Mouse (Mus musculus): ENCODE data around the gene Aldh16a1. TPM values are rescaled to one million over a fixed set of nuclear protein-coding genes. Genes with fewer than 3 reads are reported as not detected.
"Not testable (repeated sequence)": the region's sequence is repeated elsewhere in the genome, so short reads cannot be mapped to it uniquely, and the experiment has no call there.

Aldh16a1 gene
- polyA plus RNA-seq, 1 experiment from 2014 or later: 33.4 TPM

DNA sequence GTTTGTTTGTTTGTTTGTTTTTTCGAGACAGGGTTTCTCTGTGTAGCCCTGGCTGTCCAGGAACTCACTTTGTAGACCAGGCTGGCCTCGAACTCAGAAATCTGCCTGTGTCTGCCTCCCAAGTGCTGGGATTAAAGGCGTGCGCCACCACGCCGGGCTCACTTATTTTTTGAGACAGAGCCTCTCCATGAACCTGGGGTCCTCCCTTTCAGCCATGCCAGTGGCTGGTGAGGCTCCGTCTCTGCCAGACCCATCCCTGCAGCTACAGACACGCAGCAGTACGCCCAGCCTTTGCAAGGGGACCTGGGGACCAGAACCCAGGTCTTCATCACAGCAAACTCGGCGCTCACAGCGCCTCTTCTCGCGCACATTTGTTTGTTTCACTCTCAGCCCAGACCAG is 58.4 kb downstream of the Aldh16a1 start:
- H3K9ac ChIP-seq; H3K4me3 ChIP-seq; ATAC-seq (ENCODE audit: extremely low read depth, insufficient number of reproducible peaks, low FRiP score, low TSS enrichment); H3K27ac ChIP-seq (replicated peaks); H3K27me3 ChIP-seq (replicated peaks); H3K4me2 ChIP-seq; H3K9me3 ChIP-seq: not testable (repeated sequence)
- peaks cover 12% of the 10 kb centered on the region for H3K36me3 ChIP-seq
- H3K4me1 ChIP-seq: peaks cover 16% of the 10 kb centered on the region
- WGBS: 92% methylated on average over 14 of the region's 14 CpGs

DNA sequence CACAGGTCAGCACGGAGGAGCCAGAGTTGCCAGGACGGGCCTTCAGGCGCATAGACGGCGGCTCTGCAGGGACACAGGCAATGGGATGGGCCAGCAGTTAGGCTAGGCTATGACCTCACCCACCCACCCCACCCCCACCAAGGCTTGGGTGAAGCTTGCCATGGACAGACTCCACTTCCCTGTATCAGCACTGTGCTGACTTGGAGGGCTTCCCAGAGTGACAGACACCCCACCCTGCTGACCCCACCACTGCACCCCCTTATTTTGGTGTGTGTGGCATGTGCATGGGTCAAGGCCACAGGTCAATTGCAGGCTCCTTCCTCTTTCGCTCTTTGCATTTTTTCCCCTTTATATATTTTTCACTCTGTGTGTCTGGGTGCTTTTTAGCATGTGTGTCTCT is 59.0 kb downstream of the Aldh16a1 start:
- H3K9ac ChIP-seq: no peak overlapping the region
- H3K4me3 ChIP-seq: no peak overlapping the region
- H3K4me1 ChIP-seq: peaks cover 22% of the 10 kb centered on the region
- peaks cover 14% of the 10 kb centered on the region for H3K36me3 ChIP-seq
- 76% methylated on average over 6 of the region's 6 CpGs for WGBS
- no peak for ATAC-seq (ENCODE audit: extremely low read depth, insufficient number of reproducible peaks, low FRiP score, low TSS enrichment)
- no peak overlapping the region for H3K4me2 ChIP-seq
- no peak overlapping the region for H3K27ac ChIP-seq (replicated peaks)
- H3K27me3 ChIP-seq (replicated peaks): no peaks in the 10 kb centered on the region
- no peaks in the 10 kb centered on the region for H3K9me3 ChIP-seq

DNA sequence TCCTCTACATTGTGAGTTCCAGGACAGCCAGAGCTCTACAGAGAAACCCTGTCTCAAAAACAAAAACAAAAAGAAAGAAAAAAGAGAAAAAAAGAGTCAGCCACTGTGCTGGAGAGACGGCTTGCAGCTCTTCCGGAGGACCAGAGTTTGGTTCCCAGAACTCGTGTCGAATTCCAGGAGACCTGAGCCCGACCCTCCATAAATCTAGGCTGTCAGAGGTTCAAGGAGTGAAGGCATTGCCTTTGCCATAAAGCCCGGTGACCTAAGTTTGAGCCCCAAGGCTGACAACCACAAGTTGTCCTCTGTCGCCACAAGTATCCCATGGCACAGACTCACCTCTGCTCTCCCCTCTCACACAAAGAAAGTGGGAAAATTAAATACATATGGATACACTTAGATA is 60.3 kb downstream of the Aldh16a1 start:
- Histone ChIP-seq H3K27ac (replicated peaks) (no peak overlapping the region), H3K27me3 (replicated peaks) (no peaks in the 10 kb centered on the region), H3K9me3 (no peaks in the 10 kb centered on the region), H3K36me3 (peaks cover 21% of the 10 kb centered on the region), H3K4me1 (peaks cover 28% of the 10 kb centered on the region), H3K4me3 (no peak overlapping the region), H3K4me2 (no peak overlapping the region), H3K9ac (no peak overlapping the region)
- no peak for ATAC-seq (ENCODE audit: extremely low read depth, insufficient number of reproducible peaks, low FRiP score, low TSS enrichment)
- 59% methylated on average over 7 of the region's 7 CpGs for whole genome bisulfite sequencing

- no peaks in the 10 kb centered on the region for H3K27me3 ChIP-seq (replicated peaks)
- no peak overlapping the region for H3K4me2 ChIP-seq
- H3K9ac ChIP-seq: no peak overlapping the region
- H3K9me3 ChIP-seq: no peaks in the 10 kb centered on the region
- peaks cover 28% of the 10 kb centered on the region for H3K4me1 ChIP-seq
- H3K36me3 ChIP-seq: peaks cover 20% of the 10 kb centered on the region
- 34% methylated on average over 15 of the region's 18 CpGs for WGBS
- H3K4me3 ChIP-seq: no peak overlapping the region
- H3K27ac ChIP-seq (replicated peaks): peak overlapping the region; percentile 90; the same call in 1 of the 2 replicates
- no peak for ATAC-seq (ENCODE audit: extremely low read depth, insufficient number of reproducible peaks, low FRiP score, low TSS enrichment)
Measured at GRCm38 (mm10) chr7:45093516-45093905, 60.9 kb downstream of the Aldh16a1 start.

GRCm38 (mm10) chr7:45092828-45093515 is 61.4 kb downstream of the Aldh16a1 start:
- H3K36me3 ChIP-seq: peaks cover 24% of the 10 kb centered on the region
- H3K27ac ChIP-seq (replicated peaks): peak overlapping the region; percentile 90
- peak overlapping the region; percentile 50; the same call in 1 of the 2 replicates for H3K9ac ChIP-seq
- H3K27me3 ChIP-seq (replicated peaks): no peaks in the 10 kb centered on the region
- no peak overlapping the region for H3K4me3 ChIP-seq
- ATAC-seq (ENCODE audit: extremely low read depth, insufficient number of reproducible peaks, low FRiP score, low TSS enrichment): no peak
- 60% methylated on average over 12 of the region's 12 CpGs for WGBS
- H3K9me3 ChIP-seq: no peaks in the 10 kb centered on the region
- peaks cover 28% of the 10 kb centered on the region for H3K4me1 ChIP-seq
- H3K4me2 ChIP-seq: no peak overlapping the region

DNA sequence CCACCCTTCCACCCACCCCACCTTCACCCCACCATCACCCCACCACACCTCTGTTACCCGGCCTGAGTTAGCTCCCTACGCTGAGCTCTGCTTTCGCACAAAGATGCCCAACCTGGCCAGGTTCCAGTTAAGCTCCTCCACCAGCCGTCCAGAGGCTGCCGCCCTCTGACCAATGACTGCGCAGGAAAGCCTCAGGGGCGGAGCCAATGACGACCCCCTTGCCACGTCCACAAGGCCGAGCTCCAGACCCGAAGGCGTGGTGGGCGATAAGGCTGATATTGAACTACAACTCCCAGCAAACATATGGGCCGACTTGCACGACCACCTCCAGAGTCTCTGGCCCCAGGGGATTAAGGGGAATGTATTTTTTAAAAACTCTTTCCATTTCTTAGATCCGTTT is 62.3 kb downstream of the Aldh16a1 start, which contains the start of gene Rcn3:
Gene Rcn3 (minus strand): TSS at position 174 of the 400 bp plus-strand sequence.
- peaks cover 30% of the 10 kb centered on the region for H3K36me3 ChIP-seq
- peak within 1 kb of the TSS; percentile 91 for H3K9ac ChIP-seq
- H3K4me3 ChIP-seq: peak within 1 kb of the TSS; percentile 62
- peaks cover 28% of the 10 kb centered on the region for H3K4me1 ChIP-seq
- peak within 1 kb of the TSS; percentile 71 for H3K4me2 ChIP-seq
- under 1% methylated on average over 16 of the region's 16 CpGs for WGBS
- peak within 1 kb of the TSS; percentile 90 for H3K27ac ChIP-seq (replicated peaks)
- ATAC-seq (ENCODE audit: extremely low read depth, insufficient number of reproducible peaks, low FRiP score, low TSS enrichment): peak; percentile 73
- no peaks in the 10 kb centered on the region for H3K9me3 ChIP-seq
- H3K27me3 ChIP-seq (replicated peaks): no peaks in the 10 kb centered on the region

GRCm38 (mm10) chr7:45091001-45091990 is 63.1 kb downstream of the Aldh16a1 start:
- Histone ChIP-seq H3K27ac (replicated peaks) (peak overlapping the region; percentile 90), H3K27me3 (replicated peaks) (no peaks in the 10 kb centered on the region), H3K4me1 (peaks cover 28% of the 10 kb centered on the region), H3K9me3 (no peaks in the 10 kb centered on the region), H3K36me3 (peaks cover 38% of the 10 kb centered on the region), H3K9ac (peak overlapping the region; percentile 91), H3K4me3 (peak overlapping the region; percentile 62), H3K4me2 (peak overlapping the region; percentile 71)
- ATAC-seq (ENCODE audit: extremely low read depth, insufficient number of reproducible peaks, low FRiP score, low TSS enrichment): peak; percentile 48; the same call in 1 of the 2 replicates
- WGBS: 9% methylated on average over 35 of the region's 35 CpGs

MicroRNAs within 50 kb of the gene (microRNA counts, 519-probe panel; counts per million panel counts)
- 2,876 counts per million, percentile 66 among the panel's probes with 10 or more counts for microRNA mmu-miR-150

Small RNAs within 50 kb of the gene (microRNA-seq; reads per million reads assigned to microRNA genes)
- gene Mir150: 10.6 reads per million, percentile 28 among the genes with 10 or more reads in this experiment
- 9.0 reads per million, percentile 26 among the genes with 10 or more reads in this experiment for gene Mir5121
- 0.61 reads per million for gene Mir7055

Other genes with a start within 250 kb of the Aldh16a1 start
- gene Ap2a1, start 225.1 kb downstream of the Aldh16a1 start, polyA plus RNA-seq (2015; fragmentation: Nextera tagmentation; extraction: Ambion mirVana): 55.5 and 56.8 TPM in 2 replicates
- gene Tsks, start 211.4 kb downstream of the Aldh16a1 start, polyA plus RNA-seq (2015; fragmentation: Nextera tagmentation; extraction: Ambion mirVana): 0.11 and 0.14 TPM in 2 replicates
- 9.8 and 10.3 TPM in 2 replicates for gene Cpt1c, start 179.7 kb downstream of the Aldh16a1 start, polyA plus RNA-seq (2015; fragmentation: Nextera tagmentation; extraction: Ambion mirVana)
- gene Prmt1, start 168.0 kb downstream of the Aldh16a1 start, polyA plus RNA-seq (2015; fragmentation: Nextera tagmentation; extraction: Ambion mirVana): 438 and 486 TPM in 2 replicates
- gene Irf3, start 156.9 kb downstream of the Aldh16a1 start, polyA plus RNA-seq (2015; fragmentation: Nextera tagmentation; extraction: Ambion mirVana): 63.6 and 68.1 TPM in 2 replicates
- 36.0 and 36.3 TPM in 2 replicates for gene Bcl2l12, start 155.9 kb downstream of the Aldh16a1 start, polyA plus RNA-seq (2015; fragmentation: Nextera tagmentation; extraction: Ambion mirVana)
- 27.0 and 27.1 TPM in 2 replicates for gene Scaf1, start 138.2 kb downstream of the Aldh16a1 start, polyA plus RNA-seq (2015; fragmentation: Nextera tagmentation; extraction: Ambion mirVana)
- gene Rras, start 136.6 kb downstream of the Aldh16a1 start, polyA plus RNA-seq (2015; fragmentation: Nextera tagmentation; extraction: Ambion mirVana): 71.6 and 82.6 TPM in 2 replicates
- 6.8 and 7.1 TPM in 2 replicates for gene Prr12, start 101.7 kb downstream of the Aldh16a1 start, polyA plus RNA-seq (2015; fragmentation: Nextera tagmentation; extraction: Ambion mirVana)
- gene Nosip, start 92.2 kb downstream of the Aldh16a1 start, polyA plus RNA-seq (2015; fragmentation: Nextera tagmentation; extraction: Ambion mirVana): 46.6 and 49.6 TPM in 2 replicates
- 12.5 and 13.6 TPM in 2 replicates for gene Prrg2, start 91.9 kb downstream of the Aldh16a1 start, polyA plus RNA-seq (2015; fragmentation: Nextera tagmentation; extraction: Ambion mirVana)
- gene Rcn3, start 62.4 kb downstream of the Aldh16a1 start, polyA plus RNA-seq (2015; fragmentation: Nextera tagmentation; extraction: Ambion mirVana): 271 and 277 TPM in 2 replicates
- 38.0 and 38.1 TPM in 2 replicates for gene Fcgrt, start 50.7 kb downstream of the Aldh16a1 start, polyA plus RNA-seq (2015; fragmentation: Nextera tagmentation; extraction: Ambion mirVana)
- gene Rps11, start 30.1 kb downstream of the Aldh16a1 start, polyA plus RNA-seq (2015; fragmentation: Nextera tagmentation; extraction: Ambion mirVana): 982 and 1,095 TPM in 2 replicates
- 688 and 785 TPM in 2 replicates for gene Rpl13a, start 25.8 kb downstream of the Aldh16a1 start, polyA plus RNA-seq (2015; fragmentation: Nextera tagmentation; extraction: Ambion mirVana)
- 0.17 TPM in 1 of 2 replicates, not detected in the other for gene Gm45713, start 18.4 kb downstream of the Aldh16a1 start, polyA plus RNA-seq (2015; fragmentation: Nextera tagmentation; extraction: Ambion mirVana)
- gene Flt3l, start 18.2 kb downstream of the Aldh16a1 start, polyA plus RNA-seq (2015; fragmentation: Nextera tagmentation; extraction: Ambion mirVana): 0.88 and 1.0 TPM in 2 replicates
- gene Pih1d1, start 281 bp downstream of the Aldh16a1 start, polyA plus RNA-seq (2015; fragmentation: Nextera tagmentation; extraction: Ambion mirVana): 82.2 and 89.3 TPM in 2 replicates
- 2.9 and 3.6 TPM in 2 replicates for gene Slc17a7, start 9.4 kb upstream of the Aldh16a1 start, polyA plus RNA-seq (2015; fragmentation: Nextera tagmentation; extraction: Ambion mirVana)
- gene Gfy, start 25.0 kb upstream of the Aldh16a1 start, polyA plus RNA-seq (2015; fragmentation: Nextera tagmentation; extraction: Ambion mirVana): not detected in 2 replicates
- not detected in 2 replicates for gene Pth2, start 26.4 kb upstream of the Aldh16a1 start, polyA plus RNA-seq (2015; fragmentation: Nextera tagmentation; extraction: Ambion mirVana)
- 0.51 and 0.74 TPM in 2 replicates for gene Ccdc155, start 50.3 kb upstream of the Aldh16a1 start, polyA plus RNA-seq (2015; fragmentation: Nextera tagmentation; extraction: Ambion mirVana)
- 1.5 and 1.7 TPM in 2 replicates for gene Dkkl1, start 57.6 kb upstream of the Aldh16a1 start, polyA plus RNA-seq (2015; fragmentation: Nextera tagmentation; extraction: Ambion mirVana)
- 127 and 139 TPM in 2 replicates for gene Tead2, start 61.2 kb upstream of the Aldh16a1 start, polyA plus RNA-seq (2015; fragmentation: Nextera tagmentation; extraction: Ambion mirVana)
- gene Cd37, start 84.5 kb upstream of the Aldh16a1 start, polyA plus RNA-seq (2015; fragmentation: Nextera tagmentation; extraction: Ambion mirVana): 1.7 and 2.4 TPM in 2 replicates
- 0.27 and 0.41 TPM in 2 replicates for gene Slc6a16, start 86.5 kb upstream of the Aldh16a1 start, polyA plus RNA-seq (2015; fragmentation: Nextera tagmentation; extraction: Ambion mirVana)
- gene Slc6a21, start 122.9 kb upstream of the Aldh16a1 start, polyA plus RNA-seq (2015; fragmentation: Nextera tagmentation; extraction: Ambion mirVana): not detected in 2 replicates
- gene Trpm4, start 179.2 kb upstream of the Aldh16a1 start, polyA plus RNA-seq (2015; fragmentation: Nextera tagmentation; extraction: Ambion mirVana): 12.7 and 13.5 TPM in 2 replicates
- gene Hrc, start 180.7 kb upstream of the Aldh16a1 start, polyA plus RNA-seq (2015; fragmentation: Nextera tagmentation; extraction: Ambion mirVana): 24.2 and 27.7 TPM in 2 replicates
- 2.3 and 2.9 TPM in 2 replicates for gene Ppfia3, start 212.4 kb upstream of the Aldh16a1 start, polyA plus RNA-seq (2015; fragmentation: Nextera tagmentation; extraction: Ambion mirVana)
- gene Lin7b, start 216.0 kb upstream of the Aldh16a1 start, polyA plus RNA-seq (2015; fragmentation: Nextera tagmentation; extraction: Ambion mirVana): 1.0 and 1.2 TPM in 2 replicates
- gene Snrnp70, start 241.2 kb upstream of the Aldh16a1 start, polyA plus RNA-seq (2015; fragmentation: Nextera tagmentation; extraction: Ambion mirVana): 136 and 140 TPM in 2 replicates

All from heart, embryonic 13.5 days (tissue).